Mouse (Mus musculus) hindbrain, embryonic 15.5 days (tissue): ENCODE results near the gene Siglecg. TPM values are rescaled to one million over a fixed set of nuclear protein-coding genes. Genes with fewer than 3 reads are reported as not detected.
"Not testable (repeated sequence)": the region's sequence is repeated elsewhere in the genome, so short reads cannot be mapped to it uniquely, and the experiment has no call there.

Source experiments
- ATAC-seq: fragments of 200-750 bp; cut with Nextera tagmentation; 2 replicates; pipeline ENCODE4 v1.8.0; 2017; ENCODE audit warnings: low read depth, moderate number of reproducible peaks, moderate TSS enrichment; ENCODE audit not compliant: low FRiP score
- H3K27ac ChIP-seq: fragments of 300-500 bp; sonication (generic); replicated peaks from 2 replicates; pipeline ENCODE4 v1.5.1; 2015; ENCODE audit warnings: mild to moderate bottlenecking, inconsistent platforms
- H3K27me3 ChIP-seq: fragments of 300-500 bp; sonication (generic); 2 replicates; pipeline ENCODE4 v1.6.1; 2015; ENCODE audit warnings: control low read depth, inconsistent platforms
- H3K36me3 ChIP-seq: fragments of 300-500 bp; sonication (generic); 2 replicates; pipeline ENCODE4 v1.6.1; 2015; ENCODE audit warnings: control low read depth, inconsistent platforms
- H3K4me1 ChIP-seq: fragments of 300-500 bp; sonication (generic); replicated peaks from 2 replicates; pipeline ENCODE4 v1.6.1; 2015; ENCODE audit warnings: control low read depth, inconsistent platforms
- H3K4me2 ChIP-seq: fragments of 300-500 bp; sonication (generic); 2 replicates; pipeline ENCODE4 v1.6.1; 2015; ENCODE audit warnings: moderate library complexity, mild to moderate bottlenecking, inconsistent platforms
- H3K4me3 ChIP-seq: fragments of 300-500 bp; sonication (generic); 2 replicates; pipeline ENCODE4 v1.5.1; 2015; ENCODE audit warnings: mild to moderate bottlenecking, inconsistent platforms
- H3K9ac ChIP-seq: fragments of 300-500 bp; sonication (generic); 2 replicates; pipeline ENCODE4 v1.6.1; 2015; ENCODE audit warnings: inconsistent platforms
- H3K9me3 ChIP-seq: fragments of 300-500 bp; sonication (generic); 2 replicates; pipeline ENCODE4 v1.6.1; 2016; ENCODE audit warnings: control low read depth, inconsistent platforms
- WGBS: fragments of 180-500 bp; shearing (Covaris S2); methylation state at CpG from one replicate; pipeline ENCODE4 v1.1.7; 2015; 5-methylcytosine and 5-hydroxymethylcytosine counted together
- polyA plus RNA-seq: library from polyadenylated mRNA; unstranded; fragments of >200 nt; fragmentation: Nextera tagmentation; extraction: Ambion mirVana; gene quantifications from 2 replicates; pipeline ENCODE4 v1.2.1, GENCODE M21; 2015

Gene Siglecg
- 0.14 TPM in 1 of 2 replicates, not detected in the other for polyA plus RNA-seq

DNA sequence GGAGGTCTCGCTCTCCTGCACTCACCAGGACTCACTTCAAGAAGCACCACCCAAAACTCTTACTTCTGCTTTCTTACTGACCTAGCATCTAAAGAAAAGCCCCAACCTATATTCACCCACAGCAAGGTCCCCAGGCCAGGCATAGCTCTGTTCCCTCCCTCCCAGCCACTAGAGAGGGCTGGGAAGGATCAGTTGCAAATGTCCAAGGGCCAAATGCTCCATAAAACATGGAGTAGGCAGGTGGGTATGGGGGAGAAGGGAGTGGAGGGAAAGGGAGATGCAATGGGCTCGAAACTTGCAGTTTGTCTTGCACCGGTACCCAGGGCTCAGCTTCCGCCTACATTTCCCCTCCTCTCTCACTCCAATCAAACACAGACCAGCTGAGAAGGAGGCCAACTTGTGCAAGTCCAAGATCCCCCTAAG, at the start of gene Siglecg:
Siglecg (plus strand) TSS at position 74 of the 423 bp plus-strand sequence.
- no peak for ATAC-seq
- 81% methylated on average over 4 of the region's 4 CpGs for WGBS
- Histone ChIP-seq H3K4me2 (no peak within 1 kb of the TSS), H3K27ac (no peak within 1 kb of the TSS), H3K9ac (no peak within 1 kb of the TSS), H3K4me3 (no peak within 1 kb of the TSS), H3K27me3 (no peaks in the 10 kb centered on the region), H3K4me1 (no peaks in the 10 kb centered on the region), H3K36me3 (no peaks in the 10 kb centered on the region), H3K9me3 (no peaks in the 10 kb centered on the region)

- no peak overlapping the region for H3K4me3 ChIP-seq
- no peaks in the 10 kb centered on the region for H3K9me3 ChIP-seq
- no peak for ATAC-seq
- H3K9ac ChIP-seq, result no peak overlapping the region
- H3K27ac ChIP-seq, result no peak overlapping the region
- WGBS, result 94% methylated on average over 3 of the region's 3 CpGs
- no peak overlapping the region for H3K4me2 ChIP-seq
- no peaks in the 10 kb centered on the region for H3K36me3 ChIP-seq
- no peaks in the 10 kb centered on the region for H3K4me1 ChIP-seq
- no peaks in the 10 kb centered on the region for H3K27me3 ChIP-seq
Observed at GRCm38 (mm10) chr7:43358556-43358955, 49.4 kb upstream of the Siglecg start.

GRCm38 (mm10) chr7:43361442-43361841, 46.6 kb upstream of the Siglecg start:
- Histone ChIP-seq H3K36me3 (no peaks in the 10 kb centered on the region), H3K9me3 (no peaks in the 10 kb centered on the region), H3K9ac (no peak overlapping the region), H3K4me1 (no peaks in the 10 kb centered on the region), H3K4me3 (no peak overlapping the region), H3K27me3 (no peaks in the 10 kb centered on the region), H3K27ac (no peak overlapping the region), H3K4me2 (no peak overlapping the region)
- no peak for ATAC-seq
- WGBS, result 98% methylated on average over 1 of the region's 1 CpGs

DNA sequence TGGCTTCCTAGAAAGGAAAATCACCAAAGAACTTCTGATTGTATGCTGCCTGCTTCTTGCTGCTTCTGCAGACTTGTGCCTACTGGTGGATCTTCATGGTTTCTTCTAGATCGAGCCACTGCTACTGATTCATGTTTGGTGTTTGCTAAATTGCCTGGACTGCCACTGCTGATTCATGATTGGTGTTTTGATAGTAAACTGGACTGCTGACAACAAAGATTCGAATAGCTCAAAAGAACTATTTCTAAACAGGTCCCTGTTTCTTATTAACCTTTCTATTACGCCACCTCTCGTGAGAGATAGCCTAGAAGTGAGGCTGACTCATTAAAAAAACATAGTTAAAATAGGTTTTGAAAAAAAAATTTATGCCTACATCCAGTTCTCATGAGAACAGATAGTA, 46.0 kb upstream of the Siglecg start:
- 83% methylated on average over 4 of the region's 4 CpGs for WGBS
- Histone ChIP-seq H3K4me3 (no peak overlapping the region), H3K27me3 (no peaks in the 10 kb centered on the region), H3K27ac (no peak overlapping the region), H3K36me3 (no peaks in the 10 kb centered on the region), H3K4me1 (no peaks in the 10 kb centered on the region), H3K9ac (no peak overlapping the region), H3K9me3 (no peaks in the 10 kb centered on the region), H3K4me2 (no peak overlapping the region)
- ATAC-seq, result no peak

DNA sequence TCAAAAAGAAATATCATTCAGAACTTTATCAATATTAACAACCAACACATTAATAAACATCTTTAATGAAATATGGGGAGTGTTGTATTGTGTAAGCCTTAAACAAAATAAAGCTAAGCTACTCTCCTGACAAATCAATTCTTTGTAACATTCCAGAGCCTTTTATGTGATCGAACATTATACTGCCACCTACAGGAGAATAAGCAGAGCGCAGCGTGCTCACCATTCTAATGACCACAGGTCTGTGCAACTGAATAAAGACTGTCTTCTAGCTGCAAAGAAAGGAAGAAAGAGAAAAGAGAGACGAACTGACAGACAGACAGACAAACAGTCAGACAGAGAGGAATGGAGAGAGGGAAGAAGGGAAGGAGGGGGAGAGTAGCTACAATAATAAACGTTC, 29.8 kb upstream of the Siglecg start:
- Histone ChIP-seq H3K9ac (no peak overlapping the region), H3K4me2 (no peak overlapping the region), H3K36me3 (no peaks in the 10 kb centered on the region), H3K9me3 (no peaks in the 10 kb centered on the region), H3K4me1 (no peaks in the 10 kb centered on the region), H3K27ac (no peak overlapping the region), H3K27me3 (no peaks in the 10 kb centered on the region), H3K4me3 (no peak overlapping the region)
- 19% methylated on average over 5 of the region's 5 CpGs for WGBS
- peak; percentile 48; the same call in 1 of the 2 replicates for ATAC-seq

- Histone ChIP-seq H3K9me3 (0 out of 2 replicates have a peak, but pooled peaks cover 4% of the 10 kb centered on the region), H3K27me3 (no peaks in the 10 kb centered on the region), H3K27ac (no peak overlapping the region), H3K9ac (no peak overlapping the region), H3K4me2 (no peak overlapping the region), H3K36me3 (no peaks in the 10 kb centered on the region), H3K4me3 (no peak overlapping the region), H3K4me1 (no peaks in the 10 kb centered on the region)
- no peak for ATAC-seq
- WGBS, result 85% methylated on average over 8 of the region's 8 CpGs
Observed at GRCm38 (mm10) chr7:43392349-43393121, 15.5 kb upstream of the Siglecg start.

GRCm38 (mm10) chr7:43399501-43399900, 8.5 kb upstream of the Siglecg start:
- H3K9ac ChIP-seq, result no peak overlapping the region
- H3K27ac ChIP-seq, result no peak overlapping the region
- H3K9me3 ChIP-seq, result no peaks in the 10 kb centered on the region
- no peak overlapping the region for H3K4me2 ChIP-seq
- no peak for ATAC-seq
- no peaks in the 10 kb centered on the region for H3K36me3 ChIP-seq
- H3K27me3 ChIP-seq, result no peaks in the 10 kb centered on the region
- WGBS, result 87% methylated on average over 2 of the region's 2 CpGs
- no peaks in the 10 kb centered on the region for H3K4me1 ChIP-seq
- H3K4me3 ChIP-seq, result no peak overlapping the region

DNA sequence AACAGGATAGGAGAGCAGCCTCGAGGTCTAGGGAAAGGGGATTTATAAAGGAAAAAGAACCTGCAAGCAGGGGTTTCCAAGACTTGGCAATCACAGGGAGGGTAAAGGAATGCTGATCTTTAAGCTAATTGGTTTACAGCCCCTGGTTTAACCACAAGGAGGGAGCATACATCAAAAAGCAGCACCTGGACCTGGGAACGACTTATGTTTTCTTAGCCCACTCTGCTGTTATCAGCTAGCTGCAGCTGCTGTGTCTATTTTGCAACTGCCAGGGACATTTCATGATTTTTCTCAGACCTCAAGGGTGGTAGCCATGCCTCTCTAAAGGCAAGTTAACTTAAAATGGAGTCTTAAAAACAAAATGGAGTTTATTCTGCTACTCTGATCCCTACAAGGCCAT, 5.3 kb upstream of the Siglecg start:
- no peak overlapping the region for H3K4me3 ChIP-seq
- ATAC-seq, result no peak
- no peaks in the 10 kb centered on the region for H3K4me1 ChIP-seq
- no peak overlapping the region for H3K4me2 ChIP-seq
- H3K36me3 ChIP-seq, result no peaks in the 10 kb centered on the region
- no peaks in the 10 kb centered on the region for H3K9me3 ChIP-seq
- no peaks in the 10 kb centered on the region for H3K27me3 ChIP-seq
- H3K9ac ChIP-seq, result no peak overlapping the region
- WGBS, result 46% methylated on average over 2 of the region's 2 CpGs
- no peak overlapping the region for H3K27ac ChIP-seq

- Histone ChIP-seq H3K4me2 (no peak overlapping the region), H3K4me3 (no peak overlapping the region), H3K27ac (no peak overlapping the region), H3K9me3 (no peaks in the 10 kb centered on the region), H3K9ac (no peak overlapping the region), H3K36me3 (no peaks in the 10 kb centered on the region), H3K4me1 (no peaks in the 10 kb centered on the region), H3K27me3 (no peaks in the 10 kb centered on the region)
- ATAC-seq, result no peak
- 87% methylated on average over 3 of the region's 3 CpGs for WGBS
Observed at GRCm38 (mm10) chr7:43407573-43407972, 431 bp upstream of the Siglecg start.

DNA sequence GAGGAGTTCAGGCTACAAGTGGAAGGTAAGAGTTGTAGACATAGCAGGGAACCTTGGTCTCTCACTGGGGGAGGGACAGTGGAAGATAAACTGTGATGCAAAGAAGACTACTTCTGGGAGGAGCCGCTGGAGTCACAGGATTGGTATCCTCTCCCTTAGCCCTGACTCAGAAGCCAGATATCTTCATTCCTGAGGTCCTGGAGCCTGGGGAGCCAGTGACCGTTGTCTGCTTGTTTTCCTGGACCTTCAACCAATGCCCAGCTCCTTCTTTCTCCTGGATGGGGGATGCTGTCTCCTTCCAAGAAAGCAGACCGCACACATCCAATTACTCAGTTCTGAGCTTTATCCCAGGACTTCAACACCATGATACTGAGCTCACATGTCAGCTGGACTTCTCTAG, 1.1 kb downstream of the Siglecg start:
- WGBS, result 86% methylated on average over 3 of the region's 3 CpGs
- ATAC-seq, result no peak

GRCm38 (mm10) chr7:43411724-43412123, 3.7 kb downstream of the Siglecg start:
- not testable (repeated sequence) for H3K4me1 ChIP-seq, H3K9me3 ChIP-seq, H3K4me3 ChIP-seq, H3K27ac ChIP-seq, H3K4me2 ChIP-seq, H3K36me3 ChIP-seq, ATAC-seq, H3K9ac ChIP-seq, H3K27me3 ChIP-seq
- WGBS, result 35% methylated on average over 4 of the region's 4 CpGs

More for the DNA sequence above, 1.1 kb downstream of the Siglecg start:
- no peak overlapping the region for H3K4me3 ChIP-seq
- H3K27me3 ChIP-seq, result no peaks in the 10 kb centered on the region
- H3K36me3 ChIP-seq, result no peaks in the 10 kb centered on the region
- no peak overlapping the region for H3K4me2 ChIP-seq
- H3K4me1 ChIP-seq, result no peaks in the 10 kb centered on the region
- no peaks in the 10 kb centered on the region for H3K9me3 ChIP-seq
- no peak overlapping the region for H3K9ac ChIP-seq
- no peak overlapping the region for H3K27ac ChIP-seq

DNA sequence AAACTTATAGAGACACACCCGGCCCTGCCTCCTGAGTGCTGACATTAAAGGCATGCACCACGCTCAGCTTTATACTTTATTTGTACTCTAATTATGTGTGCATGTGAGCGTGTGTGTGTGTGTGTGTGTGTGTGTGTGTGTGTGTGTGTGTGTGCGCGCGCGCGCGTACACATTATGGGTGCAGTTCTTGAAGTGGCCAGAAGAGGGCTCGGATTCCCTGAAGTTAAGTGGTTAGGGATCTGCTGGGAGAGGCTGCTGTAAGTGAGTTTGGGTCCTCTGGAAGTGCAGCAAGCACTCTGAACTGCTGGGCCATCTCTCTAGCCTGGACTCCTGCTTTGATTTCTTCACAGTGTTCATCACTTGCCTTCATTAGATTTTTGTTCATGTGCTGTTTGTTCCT, 9.3 kb downstream of the Siglecg start:
- Histone ChIP-seq H3K4me2 (no peak overlapping the region), H3K9ac (no peak overlapping the region), H3K4me1 (no peaks in the 10 kb centered on the region), H3K36me3 (no peaks in the 10 kb centered on the region), H3K4me3 (no peak overlapping the region), H3K27me3 (no peaks in the 10 kb centered on the region), H3K27ac (no peak overlapping the region), H3K9me3 (no peaks in the 10 kb centered on the region)
- 79% methylated on average over 10 of the region's 10 CpGs for WGBS
- no peak for ATAC-seq
